Mouse (Mus musculus) mouse embryonic stem cell (cell line): ENCODE results near the gene Ppp3ca.

ENCODE experiments used
- in situ Hi-C, 2 experiments: fragments of 300-500 bp; cut with MboI; formaldehyde crosslinking; loops; 1 replicate in 1 of 2; 3 replicates in 1 of 2; pipeline ENCODE4 v1.14.3; 2019 to 2020; ENCODE audit warnings: low sequenced_read_pairs in 2 of 2, low pct_unique_long_range_greater_than_20kb in 1 of 2, mixed read lengths in 1 of 2; ENCODE audit not compliant: unreplicated experiment in 1 of 2

The Ppp3ca gene

DNA sequence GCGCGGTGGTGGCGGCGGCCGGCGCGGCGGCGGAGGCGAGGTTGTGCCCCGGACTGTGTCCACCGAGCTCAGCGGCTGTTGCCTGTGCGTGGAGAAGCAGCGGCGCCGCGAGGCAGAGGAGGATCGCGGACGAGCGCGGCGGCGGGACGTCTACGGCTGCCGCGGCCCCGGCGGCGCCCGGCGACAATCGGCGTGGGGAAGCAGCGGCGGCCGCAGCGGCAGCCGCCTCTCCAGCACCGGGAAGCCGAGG is at the start of gene Ppp3ca:
Gene Ppp3ca, plus strand, starts transcription at position 15 of the 250 bp plus-strand sequence.
- in situ Hi-C loops, result no loop called here

DNA sequence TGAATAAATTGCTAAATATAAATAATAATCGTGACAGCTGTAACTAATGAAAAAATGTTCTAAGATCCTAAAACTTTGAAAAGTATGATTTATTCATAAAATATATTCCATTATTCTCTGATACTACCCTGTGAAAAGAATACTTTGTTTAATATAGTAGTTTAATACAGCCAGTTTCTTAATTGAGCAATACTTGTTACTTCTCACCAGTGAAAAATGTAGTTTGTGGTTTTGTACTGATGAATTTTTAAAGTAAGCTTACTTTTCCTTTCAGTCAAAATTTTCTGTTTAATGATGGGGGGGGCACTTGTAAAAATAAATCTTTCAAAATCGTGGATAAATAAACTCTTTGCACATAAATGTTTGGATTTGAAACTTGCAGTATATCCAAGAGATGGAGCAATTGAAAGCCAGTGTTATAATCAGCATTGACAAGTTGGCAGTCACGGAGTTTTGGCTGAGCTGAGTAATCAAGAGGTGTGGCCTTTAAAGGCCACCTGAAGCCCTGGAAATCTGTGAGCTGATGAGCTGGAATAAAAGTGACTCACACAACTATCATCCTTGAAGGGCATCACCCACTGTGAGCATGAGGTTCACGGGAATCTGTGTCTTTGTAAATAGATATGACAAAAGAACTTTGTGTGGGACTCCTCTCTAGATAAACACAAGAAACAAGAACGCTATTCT is 29.2 kb upstream of the Ppp3ca start:
- in situ Hi-C loops, result no loop called here

DNA sequence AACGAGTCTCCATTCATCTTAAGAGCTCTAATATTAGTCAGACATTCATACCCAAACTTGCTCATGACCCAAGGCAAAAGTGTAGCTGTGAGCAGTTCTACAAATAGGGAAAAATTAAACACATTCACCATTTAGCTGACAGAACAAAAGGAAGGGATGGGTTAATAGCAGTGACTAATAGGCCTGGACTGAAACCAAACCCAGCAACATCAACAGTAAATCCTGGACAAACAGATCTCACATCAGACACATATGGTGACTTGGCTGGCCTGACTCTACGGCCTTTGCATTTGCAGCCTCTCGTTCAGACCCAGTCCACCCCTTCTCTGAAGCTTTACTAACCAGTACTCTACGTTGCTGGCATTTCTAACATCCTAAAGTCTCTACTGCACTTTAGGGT is 19.0 kb upstream of the Ppp3ca start:
- in situ Hi-C loops, result no loop called here

DNA sequence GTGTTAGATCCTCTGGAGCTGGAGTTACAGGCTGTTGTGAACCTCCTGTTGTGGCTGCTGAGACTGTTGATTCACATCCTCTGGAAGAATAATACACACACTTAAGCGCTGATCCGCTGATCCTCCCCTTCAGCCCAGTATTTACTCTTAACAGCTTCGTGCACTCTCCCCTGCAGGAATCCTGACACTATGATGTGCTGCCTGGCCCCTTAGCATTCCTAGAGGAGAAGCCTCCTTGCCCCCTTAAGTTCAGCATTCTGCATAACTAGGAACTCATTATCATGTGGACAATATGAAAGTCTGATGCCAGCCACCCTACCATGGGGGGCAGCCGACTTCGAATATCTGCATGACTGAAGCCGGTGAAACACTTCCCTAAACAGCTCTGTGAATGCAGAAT is 18.4 kb upstream of the Ppp3ca start:
- in situ Hi-C loops, result no loop called here

DNA sequence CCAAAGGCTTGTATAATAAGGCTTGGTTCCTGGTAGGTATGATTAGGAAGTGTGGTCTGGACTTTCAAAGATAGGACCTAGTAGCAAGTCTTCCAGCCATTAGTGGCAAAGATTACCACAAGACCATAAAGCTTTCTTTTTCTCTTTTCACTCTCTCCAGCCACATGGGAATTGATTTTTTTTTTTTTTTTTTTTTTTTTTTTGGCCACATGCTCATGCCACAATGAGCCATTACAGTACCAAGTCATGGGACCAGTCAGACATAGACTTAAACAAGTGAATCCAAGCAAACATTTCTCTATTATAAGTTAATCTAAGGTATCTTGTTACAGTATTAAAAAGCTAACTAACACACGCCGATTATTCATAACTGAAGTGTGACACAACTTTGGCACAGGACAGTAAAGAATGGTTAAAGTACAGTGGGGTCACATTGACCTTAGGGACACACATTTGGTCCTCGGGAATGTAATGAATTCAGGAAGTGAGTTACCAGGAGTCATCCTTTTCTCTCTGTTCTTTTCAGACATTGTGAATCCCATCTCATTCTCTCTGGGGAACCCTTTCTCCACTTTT is 13.4 kb upstream of the Ppp3ca start:
- in situ Hi-C loops, result no loop called here

DNA sequence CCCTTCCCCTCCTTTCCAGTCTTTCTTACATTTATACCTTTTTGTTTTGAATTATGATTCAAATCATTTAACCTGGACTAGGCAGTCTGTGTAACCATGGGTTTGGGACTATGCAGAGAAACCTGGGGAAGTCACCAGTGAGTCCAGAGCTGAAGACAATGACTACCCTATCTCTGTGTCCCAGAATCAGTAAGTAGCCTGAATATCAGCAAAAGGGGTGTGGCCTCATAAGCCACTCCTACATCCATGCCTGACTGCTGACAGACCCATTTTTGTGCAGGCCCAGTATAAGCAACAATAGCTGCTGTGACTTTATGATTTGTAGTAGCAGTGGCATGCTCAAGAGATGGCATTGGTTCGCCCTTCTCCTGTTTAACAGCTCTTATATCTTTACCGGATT is 11.2 kb upstream of the Ppp3ca start:
- in situ Hi-C loops, result no loop called here

DNA sequence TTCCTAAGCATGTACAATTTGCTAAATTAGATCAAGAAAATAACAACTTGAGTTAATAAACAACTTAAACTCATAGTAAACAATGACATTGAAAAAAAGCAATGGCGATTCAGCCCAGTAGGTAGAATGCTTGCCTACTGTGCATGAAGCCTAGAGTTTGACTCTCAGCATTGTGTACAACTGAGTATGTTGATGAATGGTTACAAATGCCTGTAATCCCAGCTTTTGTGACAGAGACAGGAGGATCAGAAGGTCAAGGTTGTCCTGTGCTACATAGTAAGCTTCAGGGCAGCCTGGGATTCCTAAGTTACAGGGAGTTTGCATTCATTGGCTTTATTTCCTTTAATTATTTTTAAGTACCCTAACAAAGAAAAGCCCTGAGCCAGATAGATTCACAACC is 4.8 kb upstream of the Ppp3ca start:
- in situ Hi-C loops, result no loop called here

DNA sequence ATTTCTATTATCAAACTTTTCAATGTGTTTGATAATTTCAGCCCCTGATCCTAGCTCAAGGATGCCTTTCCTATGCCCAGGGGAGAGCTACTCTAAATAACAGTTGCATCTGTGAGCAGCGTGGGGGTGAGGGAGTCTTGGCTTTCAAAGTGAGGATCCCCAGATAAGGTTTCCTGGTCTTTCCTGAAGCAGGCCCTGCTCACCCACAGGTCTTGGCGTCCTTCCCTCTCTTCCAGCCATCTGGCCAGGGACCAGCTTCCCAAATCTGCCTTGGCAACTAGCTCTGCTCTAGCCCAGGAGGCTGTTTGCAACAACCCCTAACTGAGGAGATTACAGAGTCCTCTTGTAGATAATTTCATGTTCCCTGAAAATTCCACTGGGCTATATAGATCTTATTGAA is 1.9 kb upstream of the Ppp3ca start:
- in situ Hi-C loops, result no loop called here

DNA sequence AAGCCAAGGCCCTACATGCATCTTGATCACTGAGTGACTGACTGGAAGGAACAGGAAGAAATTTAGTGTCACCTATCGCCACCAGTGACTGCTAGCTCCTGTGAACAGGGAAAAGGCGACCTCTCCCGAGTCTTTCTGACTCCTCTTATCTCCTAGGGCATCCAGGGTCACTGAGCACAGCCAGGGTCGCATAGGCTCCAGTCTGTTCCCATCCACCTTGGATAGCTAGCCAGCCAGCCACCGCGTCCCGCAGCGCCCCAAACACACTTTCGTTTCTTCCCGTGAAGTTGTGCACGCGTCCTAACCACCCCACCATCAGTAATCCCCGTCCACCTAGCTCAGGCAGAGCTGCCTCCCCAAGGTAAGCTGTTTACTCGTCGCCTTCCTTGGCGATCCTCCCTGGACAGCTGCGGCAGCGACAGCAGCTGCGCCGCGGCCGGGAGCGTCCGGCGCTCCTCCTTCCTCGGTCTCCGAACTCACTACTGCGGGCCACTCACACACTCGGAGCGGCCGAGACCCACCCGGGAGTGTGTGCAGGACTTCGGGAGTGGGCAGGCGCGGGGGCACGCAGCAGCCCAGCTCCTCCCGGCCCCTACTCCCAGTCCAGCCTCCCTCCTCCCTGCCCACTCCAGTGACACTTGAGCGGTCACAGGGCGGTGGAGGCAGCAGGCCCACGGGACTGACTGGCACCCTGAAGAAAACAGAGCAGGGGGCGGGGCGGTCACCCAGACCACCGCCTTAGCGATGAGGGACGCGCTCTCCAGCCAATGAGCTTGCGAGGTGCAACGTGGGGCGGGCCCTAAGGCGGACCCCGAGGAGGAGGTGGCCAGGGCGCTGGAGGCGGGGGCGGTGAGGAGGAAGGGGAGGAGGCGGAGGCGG is 454 bp upstream of the Ppp3ca start:
- in situ Hi-C loops, result no loop called here

DNA sequence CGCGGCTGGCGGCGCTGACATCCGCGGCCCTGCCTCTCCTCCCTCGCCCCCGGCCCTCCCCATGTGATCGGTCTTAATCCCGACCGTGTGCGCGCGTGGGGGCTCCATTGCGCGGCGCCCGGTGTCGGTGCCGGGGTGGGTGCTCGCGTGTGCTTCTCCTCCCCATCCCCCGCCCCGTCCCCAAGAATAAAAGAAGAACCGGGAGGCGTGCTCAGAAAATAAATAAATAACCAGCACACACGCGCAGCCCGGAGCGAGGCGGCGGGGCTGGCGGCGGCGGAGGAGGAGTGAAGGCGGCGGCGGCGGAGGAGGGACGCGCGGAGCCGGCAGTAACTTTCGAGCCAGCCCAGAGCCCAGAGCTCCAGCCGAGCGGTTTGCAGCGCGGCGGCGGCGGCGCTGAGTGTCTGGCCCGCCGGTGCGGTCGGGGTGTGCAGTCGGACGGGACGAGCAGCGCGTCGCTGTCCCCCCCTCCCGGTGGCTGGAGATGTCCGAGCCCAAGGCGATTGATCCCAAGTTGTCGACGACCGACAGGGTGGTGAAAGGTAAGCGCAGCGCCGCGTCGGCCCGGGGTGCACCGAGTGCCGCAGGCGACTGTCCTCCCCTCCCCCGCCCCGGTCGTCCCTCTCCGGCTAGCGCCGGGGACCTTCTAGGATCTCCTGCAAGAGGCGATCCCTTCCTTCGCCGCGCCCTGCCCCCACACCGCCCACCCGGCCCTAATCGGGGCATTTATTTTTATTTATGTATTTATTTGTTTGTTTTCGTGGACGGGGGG is 622 bp downstream of the Ppp3ca start:
- in situ Hi-C loops, result no loop called here

DNA sequence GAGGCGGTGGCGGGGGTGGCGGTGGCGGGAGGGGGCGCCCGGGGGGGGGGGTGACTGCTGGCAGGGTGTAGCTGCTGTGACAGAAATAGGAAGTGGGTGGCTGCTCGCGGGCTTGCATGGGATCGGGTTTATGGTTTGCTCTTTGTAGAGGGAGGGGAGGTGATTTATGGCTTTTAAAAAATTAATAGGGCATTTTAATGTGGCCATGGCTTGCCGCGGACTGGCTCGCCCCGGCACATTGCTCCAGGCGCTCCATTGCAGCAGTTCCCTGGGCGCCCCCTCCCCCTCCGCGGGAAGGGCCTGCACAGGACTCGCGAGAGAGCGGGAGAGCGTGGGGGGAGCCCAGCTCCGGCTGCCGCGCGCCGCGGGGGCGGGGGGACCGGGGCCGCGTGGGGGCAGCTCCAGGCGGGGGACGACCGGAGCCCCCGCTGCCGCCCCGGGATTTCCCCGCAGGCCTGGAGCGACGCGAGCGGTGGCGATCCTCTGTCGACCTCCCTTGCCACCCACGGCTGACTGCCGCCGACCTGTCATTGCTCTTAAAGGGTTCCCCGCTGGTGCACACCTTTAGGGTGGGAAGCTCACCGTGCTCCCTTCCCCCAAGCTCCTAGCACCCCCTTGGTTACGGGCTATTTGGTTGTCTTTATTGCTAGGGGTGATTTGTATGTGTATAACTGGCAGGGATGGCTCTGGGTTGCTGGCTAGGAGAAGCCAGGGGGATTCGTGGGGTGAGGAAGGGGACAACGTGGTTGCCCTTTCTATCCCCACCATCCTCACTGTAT is 1.4 kb downstream of the Ppp3ca start:
- in situ Hi-C loops, result no loop called here

DNA sequence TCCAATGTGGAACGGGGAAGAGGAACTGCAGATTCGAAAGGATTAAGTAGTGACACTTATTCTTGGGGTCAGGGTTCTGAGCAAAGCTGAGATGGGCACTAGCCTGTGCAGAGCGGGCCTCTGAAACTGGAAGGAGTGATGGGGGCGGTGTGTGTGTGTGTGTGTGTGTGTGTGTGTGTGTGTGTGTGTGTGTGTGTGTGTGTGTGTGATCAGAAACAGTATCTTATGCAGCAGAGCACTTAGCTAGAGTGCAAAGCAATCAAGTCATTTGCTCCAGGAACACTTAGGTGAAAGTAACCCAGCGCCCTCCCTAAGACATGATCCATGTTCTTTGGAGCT is 2.0 kb downstream of the Ppp3ca start:
- in situ Hi-C loops, result no loop called here

DNA sequence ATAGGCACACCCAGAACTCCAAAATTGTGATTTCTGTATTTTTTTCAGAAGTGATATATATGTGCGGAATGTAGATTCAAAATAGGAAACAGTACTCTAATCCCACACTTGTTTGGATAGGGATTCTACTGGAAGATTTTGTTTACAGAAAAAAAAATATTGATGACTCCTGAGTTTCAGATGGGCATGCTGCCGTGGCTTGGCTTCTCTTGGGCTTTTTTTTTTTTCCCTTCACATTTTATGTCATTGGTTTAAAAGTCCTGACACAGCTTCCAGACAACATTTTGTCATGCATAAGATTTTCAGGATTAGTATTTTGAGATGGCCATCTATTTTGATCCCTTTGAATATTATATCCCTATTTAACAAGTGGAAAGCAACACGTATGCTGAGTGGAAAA is 2.9 kb downstream of the Ppp3ca start:
- in situ Hi-C loops, result no loop called here

DNA sequence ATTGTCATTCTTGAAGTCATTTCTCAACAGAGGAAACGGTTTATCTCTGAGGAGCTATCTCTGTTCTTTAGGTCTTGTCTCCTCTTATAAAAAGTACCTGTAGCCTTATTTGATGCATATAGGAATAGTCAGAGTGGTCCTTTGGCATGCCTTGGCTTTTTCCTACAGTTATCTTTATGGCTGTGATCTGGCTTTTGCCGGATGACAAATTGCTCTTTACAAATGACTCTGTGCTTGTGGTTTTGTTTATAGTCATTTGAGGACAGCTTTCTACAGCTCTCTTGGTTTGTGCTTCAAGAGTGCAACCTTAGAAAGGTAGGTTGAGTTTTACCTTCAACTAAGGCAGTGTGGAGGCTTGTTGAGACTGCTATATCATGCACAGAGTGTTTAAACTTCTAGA is 3.4 kb downstream of the Ppp3ca start:
- in situ Hi-C loops, result no loop called here

DNA sequence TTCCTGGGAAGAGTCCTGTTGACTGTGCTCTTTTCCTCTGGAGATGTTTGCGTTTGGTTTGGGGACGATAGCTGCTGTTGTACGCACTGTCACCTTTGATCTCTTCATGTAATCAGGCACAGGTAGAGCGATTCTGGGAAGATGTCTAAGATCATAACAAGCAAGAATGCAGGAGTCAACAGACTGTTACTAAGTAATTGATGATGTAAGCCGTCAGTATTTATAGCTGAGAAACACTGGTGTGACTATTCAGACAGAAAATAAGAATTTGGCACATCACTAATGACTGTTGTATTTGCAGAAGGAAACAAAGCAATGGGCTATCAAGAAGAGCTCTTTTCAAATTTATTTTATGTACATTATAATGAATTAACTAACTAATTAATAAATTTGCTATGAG is 4.6 kb downstream of the Ppp3ca start:
- in situ Hi-C loops, result no loop called here

DNA sequence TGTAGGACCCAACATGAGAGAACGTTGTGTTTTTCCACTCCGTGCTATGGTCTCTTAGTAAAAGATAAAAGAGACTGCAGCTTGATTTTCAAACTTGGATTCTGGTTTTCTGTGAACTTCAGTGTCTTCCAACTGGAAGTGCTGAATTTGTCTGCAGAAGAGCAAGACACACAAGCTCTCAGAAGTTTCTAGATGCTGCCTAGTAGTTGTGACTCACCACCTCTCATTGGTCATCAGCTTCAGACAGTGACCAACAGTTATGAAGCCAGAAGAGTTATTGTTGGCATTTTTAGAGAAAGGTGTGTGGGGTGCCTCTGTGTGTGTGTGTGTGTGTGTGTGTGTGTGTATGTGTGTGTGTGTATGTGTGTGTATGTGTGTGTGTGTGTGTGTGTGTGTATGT is 7.1 kb downstream of the Ppp3ca start:
- in situ Hi-C loops, result no loop called here

DNA sequence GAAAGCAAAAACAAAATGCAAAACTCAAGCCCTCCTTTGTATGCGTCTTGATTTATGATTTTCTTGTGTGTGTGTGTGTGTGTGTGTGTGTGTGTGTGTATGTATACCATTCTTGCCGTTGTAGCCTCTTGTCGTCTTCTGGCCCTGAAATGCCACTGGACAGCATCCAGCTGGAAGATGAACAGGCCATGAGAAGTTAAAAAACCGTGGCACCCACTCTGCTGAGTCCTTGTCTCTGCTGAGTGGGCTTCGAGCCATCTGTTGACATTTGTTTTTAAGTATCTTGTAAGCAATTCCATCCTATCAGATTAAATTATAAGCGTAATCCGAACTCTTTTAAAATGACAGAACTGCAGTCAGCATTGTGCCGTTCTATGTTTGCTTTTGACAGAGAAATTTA is 8.5 kb downstream of the Ppp3ca start:
- in situ Hi-C loops, result no loop called here

DNA sequence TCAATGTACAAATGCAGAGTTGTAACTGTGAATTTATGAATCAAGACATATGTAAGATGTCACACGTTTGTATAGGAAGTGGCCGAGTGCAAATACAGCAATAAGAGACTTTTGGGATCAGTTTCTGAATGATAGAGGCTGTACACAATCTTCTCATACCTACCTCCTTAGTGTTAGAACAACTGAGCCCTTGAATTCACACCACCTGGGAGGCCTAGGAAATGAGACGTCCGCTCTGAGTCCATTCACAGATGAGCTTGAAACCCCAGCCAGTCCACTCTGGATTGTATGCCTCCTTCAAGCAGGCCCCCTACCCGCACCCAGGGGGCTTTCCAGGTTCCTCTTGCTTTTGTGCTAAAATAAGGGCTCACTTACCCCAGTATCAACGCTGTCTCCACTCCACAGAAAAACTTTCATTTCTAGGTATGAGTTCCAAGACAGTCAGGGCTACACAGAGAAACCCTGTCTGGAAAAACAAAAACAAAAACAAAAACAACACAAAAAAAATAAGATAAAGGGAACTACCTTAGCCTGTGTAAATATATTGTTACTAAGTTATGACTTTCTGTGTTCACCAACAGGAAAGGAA is 10.1 kb downstream of the Ppp3ca start:
- in situ Hi-C loops, result no loop called here
